Mouse (Mus musculus): ENCODE measurements around the gene Ciita.

DNA sequence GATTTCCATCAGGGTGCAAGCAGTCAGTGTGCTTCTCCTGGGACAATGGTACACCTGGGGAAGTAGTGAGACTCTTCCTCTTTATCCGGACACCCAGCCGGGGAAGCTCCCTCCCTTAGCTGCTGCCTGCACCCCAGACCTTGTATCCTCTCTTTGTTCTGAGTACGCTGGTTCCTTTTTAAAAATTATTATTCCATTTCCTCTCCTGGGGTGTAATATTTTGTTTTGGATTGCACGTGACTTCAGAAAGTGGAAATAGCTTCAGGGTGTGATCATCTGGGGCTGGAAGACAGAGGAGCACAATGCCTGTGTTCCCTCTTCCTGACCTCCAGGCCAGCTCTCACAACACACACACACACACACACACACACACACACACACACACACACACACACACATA, 2.5 kb downstream of the Ciita start:
- TF ChIP-seq CTCF (IDR thresholded peaks at IDR 0.05; ENCODE audit: low read depth) (no peak), EP300 (optimal IDR thresholded peaks at IDR 0.05) (no peak)

All from stomach, postnatal 0 days (tissue).